Mouse (Mus musculus) layer of hippocampus, adult 9-10 months (tissue): ENCODE measurements around the gene Cldn19.
"Not testable (repeated sequence)": the region's sequence is repeated elsewhere in the genome, so short reads cannot be mapped to it uniquely, and the experiment has no call there.

Experiments
- DNase-seq: peaks from one replicate; pipeline ENCODE4 v3.0.0; 2022; ENCODE audit warnings: low spot score

The Cldn19 gene

DNA sequence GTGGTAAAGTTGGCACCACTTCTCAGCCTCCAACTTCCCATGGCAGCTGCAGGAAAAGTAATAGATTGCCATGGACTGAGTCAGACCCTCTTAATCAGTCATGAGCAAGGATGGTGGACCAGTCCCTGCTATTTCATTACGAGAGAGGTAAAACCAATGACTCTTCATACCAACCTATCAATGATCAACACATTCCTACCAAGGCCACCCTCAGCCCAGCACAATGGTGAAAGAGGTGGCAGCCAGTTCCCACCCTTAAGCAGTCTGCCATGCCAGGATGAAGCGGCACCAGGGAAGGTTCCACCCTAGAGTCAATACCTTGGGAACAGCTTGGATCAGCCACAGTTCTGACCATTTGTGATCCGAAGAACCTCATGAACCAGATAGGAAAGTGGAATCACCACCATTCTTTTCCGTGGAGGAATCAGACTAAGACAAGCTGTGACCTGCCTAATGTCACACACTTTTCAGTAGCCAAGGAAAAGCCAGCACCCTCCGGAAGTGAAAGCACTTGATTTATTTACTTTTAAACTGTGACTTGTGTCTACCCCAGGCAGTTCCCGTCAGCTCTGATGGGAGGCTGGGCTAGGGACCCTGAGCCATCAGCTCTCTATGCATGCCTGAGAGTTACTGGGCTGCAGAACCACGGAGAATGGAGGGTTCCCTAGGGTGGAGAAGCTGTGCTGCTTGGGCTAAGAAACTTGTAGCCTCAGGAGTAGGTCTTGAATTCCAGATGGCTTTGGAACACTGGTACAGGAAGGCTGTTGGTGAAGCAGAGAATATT lies 3.0 kb upstream of the Cldn19 start:
- no peak for DNase-seq

DNA sequence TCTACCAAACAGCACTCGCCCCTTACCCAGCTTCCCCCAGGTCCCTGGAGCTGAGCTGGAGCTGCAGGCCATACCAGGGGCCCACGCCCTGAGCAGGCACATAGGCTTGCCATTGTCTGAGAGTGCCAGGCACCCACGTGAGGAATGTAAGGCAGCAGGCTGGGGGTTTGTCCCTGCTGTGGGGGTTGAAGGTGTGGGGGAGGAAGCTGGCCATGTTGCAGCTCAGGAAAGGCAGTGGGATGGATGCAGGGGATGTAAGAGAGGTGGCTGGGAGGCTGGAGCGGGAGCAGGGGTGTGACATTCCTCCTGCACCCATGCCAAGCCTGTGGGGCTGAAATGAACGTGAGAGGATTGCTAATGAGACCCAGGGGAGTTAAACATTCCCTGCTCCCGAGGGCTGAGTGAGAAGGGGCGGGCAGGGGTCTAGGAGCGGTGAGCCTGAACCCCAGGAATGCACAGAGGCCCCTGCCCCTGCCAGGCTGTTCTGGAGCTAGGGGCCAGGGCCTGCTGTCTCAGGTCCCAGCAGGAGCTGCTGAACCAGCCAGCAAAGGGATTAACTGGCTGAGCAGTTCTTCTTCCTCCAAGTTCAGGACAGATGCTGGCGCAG lies 1.1 kb upstream of the Cldn19 start:
- no peak for DNase-seq

DNA sequence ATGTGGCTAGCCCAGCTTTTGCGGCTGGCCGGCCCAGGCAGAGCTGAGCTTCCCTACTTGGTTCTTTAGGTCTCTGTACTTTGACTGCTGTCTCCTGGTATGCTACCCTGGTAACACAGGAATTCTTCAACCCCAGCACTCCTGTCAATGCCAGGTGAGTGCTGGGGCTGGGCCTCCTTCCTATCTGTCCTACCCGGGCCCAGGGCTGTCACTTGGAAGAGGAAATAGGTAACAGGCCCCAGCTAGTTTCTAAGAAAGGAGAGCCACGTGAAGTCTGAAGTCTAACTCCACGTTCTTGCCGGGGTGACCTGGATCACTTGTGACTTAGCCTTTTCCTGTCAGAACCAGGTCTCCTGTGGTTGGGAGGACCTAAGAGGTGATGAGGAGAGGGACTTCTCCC lies 1.9 kb downstream of the Cldn19 start:
- no peak for DNase-seq

DNA sequence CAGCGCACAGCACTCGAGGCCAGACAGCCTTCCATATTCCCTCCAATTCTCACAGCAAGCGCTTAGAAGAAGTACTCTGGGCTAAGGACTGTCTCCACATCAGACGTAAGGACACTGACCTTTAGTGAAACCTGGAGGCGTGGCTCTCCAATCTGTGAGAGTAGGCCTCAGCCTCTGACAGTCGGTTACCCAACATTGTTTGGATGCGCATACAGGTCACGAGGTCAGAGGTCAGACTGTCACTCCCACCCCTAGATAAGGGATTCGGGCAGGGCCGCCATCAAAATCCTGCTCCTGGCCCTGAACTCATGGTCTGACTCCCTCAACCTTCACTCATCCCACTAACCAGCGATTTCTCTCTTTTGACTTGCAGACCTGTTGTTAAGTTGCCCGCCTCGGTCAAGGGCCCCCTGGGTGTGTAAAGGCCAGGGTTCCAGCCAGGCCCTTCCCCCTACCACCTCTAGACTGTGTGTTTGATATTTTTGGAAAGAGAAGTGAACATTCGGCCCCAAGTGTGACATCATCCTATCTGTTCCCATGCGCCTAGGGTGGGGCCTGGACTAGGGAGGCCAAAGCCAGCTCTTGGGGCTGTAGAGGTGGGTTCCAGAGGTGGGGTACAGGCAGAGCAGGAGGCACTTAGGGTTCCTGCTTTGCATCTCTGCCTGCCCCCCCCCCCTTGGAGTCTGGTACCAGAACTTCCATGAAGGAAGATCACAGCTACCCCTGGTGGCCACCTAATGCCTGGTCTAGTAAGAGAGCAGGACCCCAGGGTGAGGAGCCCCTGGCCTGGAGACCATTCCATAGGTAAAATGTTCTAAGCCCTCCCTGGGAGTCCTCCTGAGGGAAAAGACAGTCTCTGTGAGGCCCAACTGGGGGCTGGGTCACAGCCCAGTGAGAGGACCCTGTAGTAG lies 4.4 kb downstream of the Cldn19 start:
- no peak for DNase-seq

DNA sequence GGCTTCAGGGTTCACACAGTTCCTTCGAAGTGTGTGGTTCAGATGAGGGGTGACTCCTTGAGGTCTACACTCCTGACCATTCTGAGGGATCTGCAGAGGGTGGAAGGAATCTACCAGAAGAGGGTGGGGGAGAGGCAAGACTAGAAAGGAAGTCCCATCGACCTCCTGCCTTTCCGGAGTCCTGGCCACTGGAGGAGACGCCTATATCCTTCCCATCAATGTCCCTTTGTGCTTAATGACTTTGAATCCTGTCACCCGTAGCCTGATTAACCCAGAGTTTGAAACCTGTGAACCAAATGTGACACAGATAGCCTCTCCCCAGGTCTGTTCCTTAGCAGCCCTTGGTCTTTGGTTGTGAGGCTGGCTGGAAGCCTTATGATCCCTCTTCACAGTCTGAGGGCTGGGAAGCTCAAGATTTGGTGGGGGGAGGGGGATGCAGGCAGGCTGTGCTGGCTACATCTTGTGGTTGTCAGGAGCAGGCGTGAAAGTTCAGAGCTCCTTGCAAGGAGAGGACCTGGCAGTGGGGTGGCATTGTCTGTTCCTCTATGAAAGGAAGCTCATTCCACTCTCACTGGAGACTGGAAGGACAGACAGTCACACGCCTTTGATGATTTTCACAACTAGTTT lies 6.0 kb downstream of the Cldn19 start:
- no peak for DNase-seq

DNA sequence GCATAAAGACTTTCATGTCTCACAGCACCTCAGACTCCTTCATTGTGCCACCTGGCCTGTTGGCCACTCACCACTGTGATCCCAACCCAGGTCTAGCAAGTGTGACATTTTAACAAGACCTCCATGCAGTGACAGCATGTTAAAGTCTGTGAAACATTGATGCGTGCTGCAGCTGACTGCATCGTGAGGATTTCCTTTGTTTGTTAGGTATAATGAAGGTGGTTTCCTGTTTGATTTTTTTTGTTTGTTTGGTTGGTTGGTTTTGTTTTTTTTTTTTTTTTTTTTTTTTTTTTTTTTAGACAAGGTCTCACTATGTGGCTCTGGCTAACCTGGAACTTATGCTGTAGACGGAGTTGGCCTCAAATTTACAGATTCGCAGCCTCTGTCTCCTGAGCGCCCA lies 7.3 kb downstream of the Cldn19 start:
- no peak for DNase-seq

DNA sequence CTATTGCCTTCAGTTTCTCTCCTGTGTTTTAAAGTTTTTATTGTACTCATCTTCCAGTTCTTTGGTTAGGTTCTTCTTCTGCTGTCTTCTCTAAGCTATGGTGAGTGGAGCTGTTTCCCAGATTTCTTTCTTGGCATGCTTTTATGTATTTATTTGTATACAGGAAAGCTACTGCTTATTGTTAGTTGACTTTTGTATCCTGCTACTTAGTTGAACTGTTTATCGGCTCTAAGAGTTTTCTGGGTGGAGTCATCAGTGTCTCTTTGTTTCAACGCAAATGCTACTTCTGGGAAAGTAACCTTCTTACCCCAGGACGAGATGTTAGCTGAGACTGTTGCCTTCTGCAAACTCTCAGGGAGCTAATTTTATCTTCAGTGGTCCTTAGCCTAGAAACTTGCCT lies 8.2 kb downstream of the Cldn19 start:
- DNase-seq = no peak

DNA sequence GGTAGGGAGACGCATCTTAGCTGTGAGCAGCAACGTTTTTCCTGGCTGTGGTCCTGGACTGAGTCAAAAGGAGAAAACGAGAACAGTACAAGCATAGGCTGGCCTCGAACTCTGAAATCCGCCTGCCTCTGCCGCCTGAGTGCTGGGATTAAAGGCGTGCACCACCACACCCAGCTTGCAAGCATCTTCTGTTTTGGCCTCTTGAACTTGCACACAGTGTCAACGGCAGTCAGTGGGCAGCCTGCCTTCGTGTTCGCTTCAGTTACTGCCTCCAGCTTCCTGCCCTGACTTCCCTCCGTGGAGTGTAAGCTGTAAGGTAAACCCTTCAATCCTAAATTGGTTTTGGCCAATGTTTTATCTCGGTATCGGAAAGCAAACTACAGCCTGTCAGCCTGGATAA lies 11.4 kb downstream of the Cldn19 start:
- no peak for DNase-seq

DNA sequence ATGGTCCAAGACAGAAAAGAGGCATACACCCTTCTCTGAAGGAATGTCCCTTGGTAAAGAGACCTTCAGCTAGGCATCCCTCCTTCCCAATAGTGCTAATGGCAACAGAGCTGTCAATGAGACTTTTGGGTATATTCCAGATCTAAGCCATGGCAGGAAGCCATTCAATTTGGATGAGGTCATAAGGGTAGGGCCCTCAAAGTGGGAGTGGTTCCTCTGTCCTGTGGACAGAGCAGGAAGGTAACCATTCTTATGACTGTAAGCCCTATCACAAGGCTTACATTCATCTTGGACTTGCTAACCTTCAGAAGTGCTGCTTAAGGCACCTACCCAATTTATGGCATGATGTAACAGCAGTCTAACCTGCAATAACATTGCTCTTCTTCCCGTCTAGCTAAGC lies 19.4 kb downstream of the Cldn19 start:
- DNase-seq = no peak

DNA sequence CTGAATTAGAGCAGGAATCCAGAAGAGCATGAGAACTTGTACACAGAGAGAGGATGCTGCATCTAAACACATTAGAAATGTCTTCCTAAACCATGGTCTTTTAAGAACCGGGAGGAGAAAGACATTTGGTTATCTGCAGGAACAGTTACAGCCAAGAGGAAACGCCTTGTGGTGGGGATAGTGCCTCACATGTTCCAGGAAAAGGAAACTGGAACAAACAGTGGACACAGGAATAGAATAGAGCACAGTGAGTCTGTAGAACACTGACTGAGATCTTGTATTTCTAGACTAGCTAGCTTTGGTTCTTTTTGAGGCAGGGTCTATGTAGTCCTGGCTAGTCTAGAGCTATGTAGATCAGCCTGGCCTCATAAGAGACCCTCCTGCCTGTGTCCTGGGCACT lies 20.0 kb downstream of the Cldn19 start:
- no peak for DNase-seq

DNA sequence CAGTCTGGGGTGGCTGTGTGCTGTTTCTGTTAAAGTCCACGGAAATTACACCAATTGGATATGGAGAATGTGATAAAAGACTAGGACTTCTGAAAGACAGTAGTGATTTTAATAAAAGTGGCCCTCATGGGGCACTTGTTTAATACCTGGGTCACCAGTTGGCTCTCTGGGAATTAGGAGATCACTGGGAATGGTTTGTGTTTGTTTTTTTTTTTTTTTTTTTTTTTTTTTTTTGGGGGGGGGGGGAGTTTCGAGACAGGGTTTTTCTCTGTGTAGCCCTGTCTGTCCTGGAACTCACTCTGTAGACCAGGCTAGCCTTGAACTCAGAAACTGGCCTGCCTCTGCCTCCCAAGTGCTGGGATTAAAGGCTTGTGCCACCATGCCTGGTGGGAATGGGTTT lies 20.5 kb downstream of the Cldn19 start:
- no peak for DNase-seq

DNA sequence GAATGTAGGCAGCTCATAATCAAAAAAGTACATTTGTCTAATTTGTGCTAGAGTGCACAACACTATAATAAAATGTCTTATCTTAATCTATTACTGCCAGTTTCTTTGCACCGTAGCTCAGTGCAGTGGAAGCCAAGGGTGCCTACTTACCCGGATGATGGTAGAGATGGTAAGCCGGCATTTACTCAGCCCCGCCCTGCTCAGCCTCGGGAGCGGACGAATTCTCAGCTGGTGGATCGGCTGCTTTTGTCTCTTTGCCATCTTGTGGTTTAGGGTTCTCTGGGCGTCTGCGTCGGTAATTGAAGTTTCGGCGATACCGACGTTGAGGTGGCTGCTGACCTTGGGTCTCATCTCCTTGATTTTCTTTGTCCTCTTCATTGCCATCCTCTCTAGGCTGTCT lies 23.6 kb downstream of the Cldn19 start:
- DNase-seq = not testable (repeated sequence)

DNA sequence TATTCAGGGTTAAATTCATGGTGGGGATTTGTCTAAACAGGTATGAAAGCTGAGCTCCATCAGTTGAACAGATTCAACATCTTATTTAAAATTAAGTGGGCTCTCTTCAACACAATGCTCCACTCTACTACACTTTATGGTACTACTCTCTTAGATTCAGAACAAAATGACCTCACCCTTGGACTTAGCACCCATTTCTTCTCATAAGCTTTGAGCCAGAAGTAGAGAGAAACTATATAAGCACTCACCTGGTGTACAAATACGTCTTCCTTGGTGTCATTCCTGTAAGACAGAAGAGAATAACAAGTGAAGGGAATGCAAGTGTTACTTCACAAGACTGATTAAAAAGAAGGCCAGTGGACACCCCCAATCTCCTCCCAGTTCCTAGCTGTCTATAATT lies 29.6 kb downstream of the Cldn19 start:
- no peak for DNase-seq

DNA sequence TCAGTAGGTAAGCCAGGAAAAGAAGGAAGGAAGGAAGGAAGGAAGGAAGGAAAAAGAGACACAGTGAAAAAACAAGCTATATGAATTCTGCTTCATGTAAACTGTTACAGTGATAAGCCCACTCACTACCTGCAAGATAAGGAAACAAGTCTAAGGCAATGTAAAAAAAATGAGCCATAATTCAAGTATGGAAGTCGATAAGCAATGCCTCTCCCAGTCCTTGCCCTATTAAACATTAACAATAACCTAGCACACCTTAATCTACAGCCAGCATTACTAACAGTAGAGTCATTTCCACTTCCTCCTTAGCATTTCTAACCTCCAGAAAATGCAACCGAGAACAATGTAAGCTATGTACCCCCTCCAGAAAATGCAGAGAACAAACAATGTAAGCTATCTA lies 30.1 kb downstream of the Cldn19 start:
- DNase-seq = no peak

DNA sequence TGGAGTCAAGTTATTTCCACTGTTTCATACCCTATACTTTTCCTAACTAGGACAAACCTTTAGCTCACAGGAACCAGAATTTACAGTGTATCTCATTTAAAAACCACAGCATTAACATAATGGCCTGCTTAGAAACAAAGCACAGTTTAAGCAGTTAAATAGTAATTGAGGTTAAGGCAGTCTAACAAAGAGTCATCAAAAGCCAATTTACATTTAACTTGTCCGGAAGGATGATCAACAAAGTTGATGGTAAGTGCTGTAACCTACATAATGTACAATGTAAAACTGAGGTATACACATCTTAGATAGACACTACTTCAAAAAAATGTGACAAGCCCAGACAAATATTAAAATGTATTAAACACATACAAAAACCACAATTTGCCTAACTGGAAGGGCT lies 36.7 kb downstream of the Cldn19 start:
- no peak for DNase-seq

DNA sequence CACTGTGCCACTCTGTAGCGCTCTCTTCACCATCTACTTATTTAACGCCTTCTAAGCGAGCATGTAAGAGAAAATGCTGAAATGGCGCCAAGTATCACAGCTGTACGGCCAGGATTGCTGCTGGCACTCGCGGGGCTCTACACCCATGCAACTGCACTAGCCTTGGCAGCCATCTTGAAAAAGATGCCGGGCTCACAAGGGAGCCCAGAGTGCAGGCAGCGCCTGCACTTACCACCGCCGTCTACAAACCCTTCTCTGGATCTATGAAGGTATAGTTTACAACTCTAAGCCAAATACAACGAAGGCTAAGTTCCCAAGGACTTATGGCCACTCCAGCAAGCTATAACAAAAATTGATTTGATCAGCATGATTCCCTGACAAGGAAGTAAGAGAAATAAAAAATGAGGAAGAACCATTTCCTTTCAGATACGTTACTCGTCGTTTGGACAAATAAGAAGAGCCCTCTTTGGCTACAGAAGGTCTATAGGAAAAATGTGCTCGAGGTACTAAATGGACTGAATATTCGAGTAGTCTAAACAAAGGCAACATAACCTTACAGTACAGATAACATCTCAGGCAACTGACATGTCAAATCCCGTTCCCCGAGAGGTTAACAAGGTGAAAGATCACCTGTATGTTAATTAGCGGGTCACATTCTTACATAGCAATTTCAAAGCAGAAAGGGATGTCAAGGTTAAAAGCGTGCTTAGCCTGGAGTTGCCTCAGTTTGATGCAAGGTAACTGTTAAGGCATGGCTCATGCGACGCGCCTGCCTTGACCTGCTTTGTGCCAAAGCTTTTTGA lies 37.8 kb downstream of the Cldn19 start:
- DNase-seq = no peak

DNA sequence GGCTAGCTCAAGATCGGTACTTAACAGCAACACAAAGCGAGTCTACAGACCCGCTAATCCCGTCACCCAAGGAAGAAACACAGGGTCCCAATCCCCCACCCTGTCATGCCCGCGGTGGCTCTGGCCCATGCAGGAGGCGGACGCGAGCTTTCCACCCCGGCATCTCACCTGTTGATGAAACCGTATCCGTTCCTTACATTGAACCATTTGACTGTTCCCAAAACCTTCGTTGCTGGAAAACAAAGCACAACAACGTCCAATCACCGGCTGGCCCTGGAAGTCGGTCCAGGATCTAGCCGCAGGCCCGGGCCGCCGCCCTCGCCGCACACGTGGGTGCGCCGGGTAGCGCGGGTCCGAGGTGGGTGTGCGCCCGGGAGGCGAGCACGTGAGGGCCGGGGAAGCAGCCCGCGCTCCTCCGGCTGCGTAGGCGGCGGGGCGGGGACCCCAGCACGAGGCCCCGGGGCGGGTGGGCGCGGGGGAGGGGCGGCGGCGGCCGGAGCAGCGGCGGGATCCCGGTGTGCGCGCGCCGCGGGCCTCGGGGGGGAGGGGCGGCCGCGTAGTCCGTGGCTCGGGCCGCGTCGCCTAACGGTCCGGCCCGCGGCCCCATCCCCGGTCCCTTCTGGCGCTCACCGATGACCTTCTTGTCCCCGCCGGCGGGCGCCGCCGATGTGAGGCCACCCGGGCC lies 38.5 kb downstream of the Cldn19 start:
- DNase-seq = no peak

DNA sequence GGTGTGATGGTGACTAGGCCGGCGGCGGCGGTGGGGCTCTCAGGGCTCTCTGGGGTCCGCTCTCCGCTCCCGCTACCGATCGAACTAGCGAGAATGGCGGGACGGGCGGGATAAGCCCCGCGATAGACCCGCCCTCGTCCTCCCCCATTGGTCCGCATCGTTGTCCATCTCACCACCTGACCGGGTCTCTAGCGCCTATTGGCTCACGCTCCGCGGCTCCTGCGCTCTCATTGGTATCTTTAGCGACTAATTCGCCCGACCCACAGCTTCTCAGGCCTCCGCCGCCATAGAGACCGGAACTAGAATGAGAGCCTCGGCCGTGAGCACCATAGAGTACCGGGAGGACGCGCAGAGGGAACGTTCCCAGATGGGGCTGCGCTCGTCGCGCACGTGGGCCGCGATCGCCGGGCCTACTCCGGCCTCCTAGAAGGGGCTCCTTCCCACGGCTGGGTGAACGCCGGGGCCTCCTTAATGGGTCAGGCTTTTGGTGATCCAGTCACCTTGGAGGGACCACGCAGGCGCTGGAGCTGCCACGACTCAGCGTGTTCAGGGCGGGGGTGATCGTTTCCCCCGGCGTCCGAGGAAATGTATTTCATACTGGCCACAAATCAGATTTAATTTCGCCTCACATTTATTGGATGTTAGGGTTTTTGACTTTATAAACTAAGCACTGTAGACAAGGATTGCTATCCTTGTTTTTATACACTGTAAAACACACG lies 39.4 kb downstream of the Cldn19 start, which contains the start of gene Ybx1:
Ybx1 (minus strand) TSS at position 190 of the 719 bp plus-strand sequence.
- peak; percentile 99 for DNase-seq

DNA sequence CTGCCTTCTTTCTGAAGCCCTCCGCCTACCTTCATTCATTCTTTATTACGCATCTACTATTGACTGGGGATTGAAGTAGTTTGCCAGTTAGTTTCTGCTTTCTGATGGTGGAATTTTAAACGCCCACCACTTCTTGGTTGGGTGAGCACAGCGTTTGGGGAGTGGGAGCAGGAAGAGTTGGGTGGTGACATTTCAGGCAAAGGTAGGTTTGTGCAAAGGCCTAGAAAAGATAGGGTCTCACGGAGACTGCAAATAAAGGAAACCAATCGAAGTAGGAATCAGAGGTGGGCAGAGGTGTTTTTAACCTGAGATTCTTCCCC lies 39.9 kb downstream of the Cldn19 start:
- no peak for DNase-seq

DNA sequence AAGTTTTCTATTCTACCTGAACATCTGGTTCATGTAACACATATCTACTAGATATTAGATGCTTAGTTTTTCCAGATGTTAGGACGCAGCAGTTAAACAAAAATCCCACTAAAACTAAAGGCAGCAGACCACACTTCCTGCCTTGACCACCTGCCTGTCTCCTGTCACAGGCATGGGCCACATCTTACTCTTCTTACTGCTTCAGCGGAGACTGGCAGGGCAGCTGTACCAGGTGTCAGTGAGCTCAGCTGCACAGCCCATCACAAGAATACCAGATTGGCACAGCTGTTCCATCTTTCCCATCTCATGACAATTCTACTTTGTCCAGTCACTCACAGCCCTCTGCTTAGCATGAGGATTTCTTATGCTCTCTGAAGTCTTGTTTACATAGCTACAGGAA lies 42.1 kb downstream of the Cldn19 start:
- no peak for DNase-seq
